Mouse (Mus musculus) cerebral cortex, adult 2 months (tissue): ENCODE measurements around the gene Large1.

ENCODE experiments used
- WGBS: fragments of 180-500 bp; shearing (Covaris S2); methylation state at CpG from one replicate; pipeline ENCODE4 v1.1.7; 2018; 5-methylcytosine and 5-hydroxymethylcytosine counted together

Gene Large1

GRCm38 (mm10) chr8:72955074-72955473, 398.3 kb downstream of the Large1 start:
- 60% methylated on average over 3 of the region's 3 CpGs for WGBS

- 66% methylated on average over 8 of the region's 8 CpGs for WGBS
Observed at GRCm38 (mm10) chr8:72941393-72941792, 411.9 kb downstream of the Large1 start.

GRCm38 (mm10) chr8:72919182-72919902, 434.0 kb downstream of the Large1 start:
- 34% methylated on average over 2 of the region's 2 CpGs for whole genome bisulfite sequencing

- 60% methylated on average over 4 of the region's 4 CpGs for whole genome bisulfite sequencing
Observed at GRCm38 (mm10) chr8:72905491-72905890, 447.8 kb downstream of the Large1 start.

- 89% methylated on average over 6 of the region's 6 CpGs for WGBS
Observed at GRCm38 (mm10) chr8:72901591-72901990, 451.7 kb downstream of the Large1 start.

- 98% methylated on average over 3 of the region's 3 CpGs for WGBS
Observed at GRCm38 (mm10) chr8:72899321-72899720, 454.0 kb downstream of the Large1 start.

GRCm38 (mm10) chr8:72883033-72883432, 470.3 kb downstream of the Large1 start:
- WGBS, result 93% methylated on average over 2 of the region's 2 CpGs

GRCm38 (mm10) chr8:72873411-72873810, 479.9 kb downstream of the Large1 start:
- WGBS, result 56% methylated on average over 2 of the region's 2 CpGs

- 58% methylated on average over 4 of the region's 4 CpGs for WGBS
Observed at GRCm38 (mm10) chr8:72835863-72836262, 517.5 kb downstream of the Large1 start.

GRCm38 (mm10) chr8:72833112-72833511, 520.2 kb downstream of the Large1 start:
- 66% methylated on average over 2 of the region's 2 CpGs for WGBS

- WGBS, result 67% methylated on average over 1 of the region's 1 CpGs
Observed at GRCm38 (mm10) chr8:72832371-72832770, 521.0 kb downstream of the Large1 start.

- 61% methylated on average over 5 of the region's 5 CpGs for WGBS
Observed at GRCm38 (mm10) chr8:72817655-72818349, 535.5 kb downstream of the Large1 start.

- WGBS, result 82% methylated on average over 7 of the region's 7 CpGs
Observed at GRCm38 (mm10) chr8:72815681-72816080, 537.7 kb downstream of the Large1 start.

GRCm38 (mm10) chr8:72812690-72813089, 540.6 kb downstream of the Large1 start:
- WGBS, result 80% methylated on average over 3 of the region's 3 CpGs

GRCm38 (mm10) chr8:72801583-72801982, 551.8 kb downstream of the Large1 start:
- WGBS, result 79% methylated on average over 2 of the region's 2 CpGs

- WGBS, result 98% methylated on average over 4 of the region's 4 CpGs
Observed at GRCm38 (mm10) chr8:72780644-72781043, 572.7 kb downstream of the Large1 start.

- 78% methylated on average over 1 of the region's 1 CpGs for WGBS
Observed at GRCm38 (mm10) chr8:72777797-72778196, 575.5 kb downstream of the Large1 start.

GRCm38 (mm10) chr8:72766777-72767176, 586.6 kb downstream of the Large1 start:
- WGBS, result 51% methylated on average over 7 of the region's 7 CpGs

- WGBS, result 84% methylated on average over 4 of the region's 4 CpGs
Observed at GRCm38 (mm10) chr8:72765696-72766095, 587.6 kb downstream of the Large1 start.
